Mouse (Mus musculus) myocyte (in vitro differentiated cells): ENCODE data around the gene Scarb1. TPM values are rescaled to one million over a fixed set of nuclear protein-coding genes. Genes with fewer than 3 reads are reported as not detected.

ENCODE experiments used
- H3K27me3 ChIP-seq: one replicate; pipeline ENCODE4 v1.6.1; 2011; ENCODE audit not compliant: control insufficient read depth, insufficient read depth, insufficient read length
- H3K36me3 ChIP-seq: one replicate; pipeline ENCODE4 v1.6.1; 2011; ENCODE audit not compliant: control insufficient read depth, insufficient read depth
- H3K4me2 ChIP-seq: one replicate; pipeline ENCODE4 v1.6.1; 2011; ENCODE audit warnings: low read depth, control low read depth
- H3K4me3 ChIP-seq: one replicate; pipeline ENCODE4 v1.5.1; 2011; ENCODE audit warnings: mild to moderate bottlenecking, control low read depth, moderate library complexity
- H3K79me2 ChIP-seq: one replicate; pipeline ENCODE4 v1.6.1; 2011; ENCODE audit not compliant: control insufficient read depth, insufficient read depth
- H3ac ChIP-seq: one replicate; pipeline ENCODE4 v1.6.1; 2011; ENCODE audit not compliant: control insufficient read depth, insufficient read length
- CEBPB ChIP-seq: IDR thresholded peaks from 2 replicates; pipeline ENCODE4 v1.6.1; 2011; ENCODE audit warnings: mild to moderate bottlenecking, moderate library complexity; ENCODE audit not compliant: poor library complexity, insufficient read depth, severe bottlenecking
- E2F4 ChIP-seq: IDR thresholded peaks from one replicate; pipeline ENCODE4 v1.6.1; 2011; ENCODE audit warnings: mild to moderate bottlenecking, control low read depth, moderate library complexity; ENCODE audit not compliant: insufficient read depth
- MAX ChIP-seq: IDR thresholded peaks from one replicate; pipeline ENCODE4 v1.6.1; 2011; ENCODE audit warnings: low read depth, mild to moderate bottlenecking, control low read depth
- MYOD1 ChIP-seq, 3 experiments: IDR thresholded peaks; one replicate each; pipeline ENCODE4 v1.6.1; 2011; ENCODE audit warnings: control low read depth in 2 of 3, low read depth in 2 of 3, mild to moderate bottlenecking in 2 of 3, moderate library complexity in 1 of 3; ENCODE audit not compliant: insufficient read length in 2 of 3, control insufficient read depth in 1 of 3
- MYOG ChIP-seq, 3 experiments: IDR thresholded peaks; one replicate each; pipeline ENCODE4 v1.6.1; 2011; ENCODE audit warnings: control low read depth in 2 of 3, low read depth in 2 of 3, mild to moderate bottlenecking in 2 of 3; ENCODE audit not compliant: insufficient read length in 2 of 3, control insufficient read depth in 1 of 3, insufficient read depth in 1 of 3
- POLR2A ChIP-seq: IDR thresholded peaks from one replicate; pipeline ENCODE4 v1.6.1; 2011; ENCODE audit warnings: low read depth, mild to moderate bottlenecking, control low read depth, moderate library complexity; ENCODE audit not compliant: insufficient read length
- POLR2AphosphoS2 ChIP-seq: IDR thresholded peaks from one replicate; pipeline ENCODE4 v1.6.1; 2011; ENCODE audit warnings: low read depth, control low read depth; ENCODE audit not compliant: insufficient read length
- REST ChIP-seq: IDR thresholded peaks from one replicate; pipeline ENCODE4 v1.6.1; 2011; ENCODE audit warnings: mild to moderate bottlenecking, control low read depth, moderate library complexity; ENCODE audit not compliant: insufficient read depth, insufficient read length
- SRF ChIP-seq: IDR thresholded peaks from one replicate; pipeline ENCODE4 v1.6.1; 2011; ENCODE audit warnings: low read depth; ENCODE audit not compliant: control insufficient read depth, insufficient read length
- TCF12 ChIP-seq: IDR thresholded peaks from one replicate; pipeline ENCODE4 v1.6.1; 2011; ENCODE audit warnings: mild to moderate bottlenecking, control low read depth; ENCODE audit not compliant: poor library complexity, insufficient read depth, severe bottlenecking
- TCF3 ChIP-seq: IDR thresholded peaks from one replicate; pipeline ENCODE4 v1.6.1; 2011; ENCODE audit warnings: low read depth, control low read depth; ENCODE audit not compliant: insufficient read length
- USF1 ChIP-seq: IDR thresholded peaks from one replicate; pipeline ENCODE4 v1.6.1; 2011; ENCODE audit warnings: low read depth, mild to moderate bottlenecking, control low read depth, moderate library complexity
- polyA plus RNA-seq: library from polyadenylated mRNA; unstranded; fragments of >200 nt; fragmentation: generic; extraction: Trizol; gene quantifications from one replicate; pipeline ENCODE4 v1.2.1, GENCODE M21; 2012; ENCODE audit warnings: missing spikeins

The Scarb1 gene
- polyA plus RNA-seq, 1 experiment = 28.6 TPM

GRCm38 (mm10) chr5:125323128-125323527 is 17.8 kb downstream of the Scarb1 start:
- no peaks in the 10 kb centered on the region for H3K27me3 ChIP-seq

DNA sequence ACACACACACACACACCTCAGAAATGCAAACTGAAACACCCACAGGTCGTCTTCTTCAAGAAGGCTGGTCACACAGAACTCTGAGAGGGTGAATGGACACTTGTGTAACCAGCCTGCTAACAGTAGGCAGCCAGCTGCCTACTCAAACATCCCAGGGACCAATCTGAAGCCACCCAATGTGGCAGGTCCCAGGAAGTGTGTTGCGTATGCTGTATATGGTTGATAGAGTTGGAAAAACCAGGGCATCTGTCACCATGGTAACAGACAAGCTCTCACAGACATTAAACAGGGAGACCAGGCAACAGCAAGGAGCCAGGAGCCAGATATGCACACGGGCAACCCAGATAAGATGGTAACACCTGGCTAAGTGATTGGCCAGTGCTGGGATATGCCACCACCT is 19.1 kb downstream of the Scarb1 start:
- TF ChIP-seq E2F4 = no peak
- H3K79me2 ChIP-seq = no peaks in the 10 kb centered on the region

More at GRCm38 (mm10) chr5:125323128-125323527, 17.8 kb downstream of the Scarb1 start:
- no peak for TF ChIP-seq SRF
- TF ChIP-seq MAX = no peak
- no peak for TF ChIP-seq TCF12
- TF ChIP-seq MYOG (IDR thresholded peaks at IDR 0.05; ENCODE audit: control insufficient read depth in 1 of 3, insufficient read depth in 1 of 3, insufficient read length in 2 of 3, low read depth in 2 of 3) = no peak
- no peak for TF ChIP-seq TCF3
- TF ChIP-seq POLR2AphosphoS2 = no peak
- TF ChIP-seq MYOD1 (IDR thresholded peaks at IDR 0.05; ENCODE audit: control insufficient read depth in 1 of 3, insufficient read length in 2 of 3, low read depth in 2 of 3) = no peak
- no peak for TF ChIP-seq E2F4
- TF ChIP-seq POLR2A = no peak
- TF ChIP-seq REST = no peak
- no peak for TF ChIP-seq CEBPB
- TF ChIP-seq USF1 = no peak
- Histone ChIP-seq H3ac (no peak overlapping the region), H3K4me3 (no peak overlapping the region), H3K79me2 (no peaks in the 10 kb centered on the region), H3K36me3 (no peaks in the 10 kb centered on the region), H3K4me2 (no peak overlapping the region)

DNA sequence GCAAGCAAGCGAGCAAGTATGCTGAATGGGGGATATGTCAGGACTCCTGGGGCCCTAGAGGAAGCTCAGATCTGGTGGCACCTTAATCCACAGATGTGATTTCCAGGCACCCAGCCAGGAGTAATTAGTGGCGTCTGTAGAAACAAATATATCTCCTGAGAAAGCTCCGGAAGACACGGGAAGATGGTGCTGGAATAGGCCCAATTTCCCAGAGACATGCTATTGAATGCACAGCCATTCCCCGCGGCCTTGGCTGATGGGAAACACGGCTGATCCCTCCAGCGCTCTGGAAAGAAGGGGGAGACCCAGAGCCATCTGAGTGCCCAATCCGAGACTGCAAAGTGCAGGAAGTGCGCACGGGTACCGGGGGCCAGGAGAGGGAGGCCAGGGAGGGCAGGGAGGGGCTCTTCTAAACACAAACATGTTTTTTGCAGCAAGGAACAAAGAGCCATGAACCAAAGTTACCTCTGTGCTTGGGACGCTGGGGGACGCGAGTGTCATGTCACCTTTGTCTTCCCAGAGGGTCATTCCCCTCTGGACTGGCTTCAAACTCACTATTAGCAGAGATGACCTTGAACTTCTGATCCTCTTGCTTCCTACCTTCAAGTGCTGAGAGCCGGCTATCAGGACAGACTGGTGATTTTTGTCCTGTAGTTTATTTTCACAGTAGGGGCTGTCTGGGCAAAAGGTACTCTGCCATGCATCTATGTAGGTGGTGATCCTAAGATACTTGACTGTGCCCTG is 21.7 kb downstream of the Scarb1 start:
- no peak overlapping the region for H3K4me2 ChIP-seq
- H3K4me3 ChIP-seq = no peak overlapping the region
- H3K79me2 ChIP-seq = no peaks in the 10 kb centered on the region
- no peaks in the 10 kb centered on the region for H3K36me3 ChIP-seq
- H3K27me3 ChIP-seq = no peaks in the 10 kb centered on the region
- TF ChIP-seq REST (no peak), POLR2A (no peak), TCF3 (no peak), USF1 (no peak), MYOD1 (IDR thresholded peaks at IDR 0.05; ENCODE audit: control insufficient read depth in 1 of 3, insufficient read length in 2 of 3, low read depth in 2 of 3) (no peak)
- no peak overlapping the region for H3ac ChIP-seq

More for the DNA sequence above, 19.1 kb downstream of the Scarb1 start:
- Histone ChIP-seq H3K27me3 (no peaks in the 10 kb centered on the region), H3ac (no peak overlapping the region), H3K4me2 (no peak overlapping the region), H3K36me3 (no peaks in the 10 kb centered on the region), H3K4me3 (no peak overlapping the region)

DNA sequence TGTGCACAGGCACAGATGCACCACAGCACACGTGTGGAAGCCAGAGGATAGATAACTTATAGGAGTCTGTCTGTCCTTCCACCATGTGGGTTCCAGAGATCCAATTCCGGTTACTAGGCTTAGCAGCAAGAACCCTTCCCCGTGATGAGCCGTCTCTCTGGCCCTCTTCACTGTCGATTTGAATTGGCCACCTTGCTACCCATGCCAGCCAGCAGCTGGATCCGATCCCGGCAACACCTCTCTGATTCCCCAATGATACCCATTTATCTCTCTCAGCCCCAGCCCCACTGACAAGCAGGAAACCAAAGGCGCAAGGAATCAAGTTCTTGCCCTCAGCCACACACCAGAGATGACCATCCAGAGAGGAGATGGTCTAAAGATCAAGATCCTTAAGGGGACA is 22.9 kb downstream of the Scarb1 start:
- TF ChIP-seq E2F4 = no peak
- no peak for TF ChIP-seq REST
- no peak for TF ChIP-seq POLR2A
- TF ChIP-seq CEBPB = no peak
- TF ChIP-seq MAX = no peak
- no peak for TF ChIP-seq POLR2AphosphoS2
- no peak for TF ChIP-seq USF1
- TF ChIP-seq SRF = no peak
- no peak for TF ChIP-seq MYOD1 (IDR thresholded peaks at IDR 0.05; ENCODE audit: control insufficient read depth in 1 of 3, insufficient read length in 2 of 3, low read depth in 2 of 3)
- TF ChIP-seq TCF3 = no peak
- no peak for TF ChIP-seq MYOG (IDR thresholded peaks at IDR 0.05; ENCODE audit: control insufficient read depth in 1 of 3, insufficient read depth in 1 of 3, insufficient read length in 2 of 3, low read depth in 2 of 3)
- TF ChIP-seq TCF12 = no peak
- Histone ChIP-seq H3K79me2 (no peaks in the 10 kb centered on the region), H3ac (no peak overlapping the region), H3K36me3 (no peaks in the 10 kb centered on the region), H3K4me2 (no peak overlapping the region), H3K27me3 (no peaks in the 10 kb centered on the region), H3K4me3 (no peak overlapping the region)

GRCm38 (mm10) chr5:125317296-125317695 is 23.6 kb downstream of the Scarb1 start:
- no peak for TF ChIP-seq MYOG (IDR thresholded peaks at IDR 0.05; ENCODE audit: control insufficient read depth in 1 of 3, insufficient read depth in 1 of 3, insufficient read length in 2 of 3, low read depth in 2 of 3)
- TF ChIP-seq TCF12 = no peak
- no peak for TF ChIP-seq SRF
- TF ChIP-seq POLR2AphosphoS2 = no peak
- TF ChIP-seq USF1 = no peak
- no peak for TF ChIP-seq MYOD1 (IDR thresholded peaks at IDR 0.05; ENCODE audit: control insufficient read depth in 1 of 3, insufficient read length in 2 of 3, low read depth in 2 of 3)
- TF ChIP-seq CEBPB = no peak
- TF ChIP-seq REST = no peak
- TF ChIP-seq POLR2A = no peak
- TF ChIP-seq E2F4 = no peak
- TF ChIP-seq TCF3 = no peak
- no peak for TF ChIP-seq MAX
- Histone ChIP-seq H3K27me3 (no peaks in the 10 kb centered on the region), H3K79me2 (no peaks in the 10 kb centered on the region), H3K4me3 (no peak overlapping the region), H3K4me2 (no peak overlapping the region), H3K36me3 (no peaks in the 10 kb centered on the region), H3ac (no peak overlapping the region)
